Mouse (Mus musculus): ENCODE measurements around the gene Hopx.

Hopx gene
- long read RNA-seq, experiment 1 = 0 reads
- long read RNA-seq, experiment 2 = 0 reads

GRCm38 (mm10) chr5:77114817-77115731 is at the start of gene Hopx:
Gene Hopx, minus strand, starts transcription at chr5:77115121.
- intact Hi-C loops (cut with DNase I) = no loop called here

- intact Hi-C loops (cut with DNase I) = no loop called here
These were observed 48.7 kb upstream of the Hopx start for GRCm38 (mm10) chr5:77163597-77163996.

DNA sequence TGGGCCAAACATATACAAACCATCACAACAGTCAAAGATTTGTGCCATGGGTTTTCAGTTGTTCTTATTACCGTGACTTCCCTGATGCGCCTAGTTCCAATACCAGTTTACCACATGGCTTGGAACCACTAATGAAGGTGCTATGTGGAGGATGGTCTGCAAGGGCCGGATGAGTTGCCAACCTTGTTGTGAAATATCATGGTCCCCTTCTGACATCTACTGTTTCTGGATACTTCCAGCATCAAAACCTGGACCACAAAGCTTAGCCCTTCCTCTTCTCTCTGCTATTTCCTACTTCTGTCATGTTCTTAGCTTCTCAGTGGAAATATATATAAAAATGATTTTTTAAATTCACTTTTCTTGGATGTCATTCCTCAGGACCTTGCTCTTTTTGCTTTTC is 47.6 kb upstream of the Hopx start:
- intact Hi-C loops (cut with DNase I) = no loop called here

DNA sequence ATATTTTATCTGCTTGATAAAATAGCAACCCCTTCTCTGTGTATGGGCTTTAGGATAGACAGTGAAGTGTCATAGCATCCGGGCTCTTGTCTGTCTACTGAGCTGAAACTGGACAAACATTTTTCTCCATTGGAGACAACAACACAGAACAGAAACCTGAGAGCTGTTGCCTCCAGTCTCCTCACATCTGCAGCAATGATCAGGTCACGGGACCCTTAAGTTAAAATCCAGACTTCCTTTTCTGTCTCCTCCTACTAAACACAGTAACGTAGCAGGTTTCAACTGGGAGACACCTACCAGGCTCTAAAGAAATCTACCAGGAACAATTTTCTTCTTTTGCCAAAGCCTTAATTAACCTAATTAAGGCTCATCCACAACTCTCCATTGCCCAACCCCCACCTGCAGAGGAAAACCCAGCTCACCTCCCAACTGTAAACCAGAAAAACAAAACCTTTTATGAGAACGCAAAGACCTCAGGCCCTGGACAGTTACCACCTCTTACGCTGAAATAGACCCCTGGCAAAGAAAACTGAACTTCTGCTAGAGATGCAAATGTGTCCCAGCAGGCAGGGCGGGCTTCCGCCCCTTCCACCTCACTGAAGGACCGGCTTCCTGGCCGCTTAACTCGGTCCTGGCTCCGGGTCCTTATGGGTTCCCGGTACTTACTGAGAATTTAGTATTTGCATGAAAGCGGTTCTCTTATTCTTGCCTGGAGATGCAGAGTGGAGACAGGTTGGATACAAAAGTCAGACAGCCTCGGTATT is 43.0 kb upstream of the Hopx start:
- intact Hi-C loops (cut with DNase I) = no loop called here

GRCm38 (mm10) chr5:77156938-77157337 is 42.0 kb upstream of the Hopx start:
- intact Hi-C loops (cut with DNase I) = no loop called here

- intact Hi-C loops (cut with DNase I) = no loop called here
These were observed 40.6 kb upstream of the Hopx start for GRCm38 (mm10) chr5:77155526-77155925.

- intact Hi-C loops (cut with DNase I) = no loop called here
These were observed 39.9 kb upstream of the Hopx start for GRCm38 (mm10) chr5:77154812-77155211.

DNA sequence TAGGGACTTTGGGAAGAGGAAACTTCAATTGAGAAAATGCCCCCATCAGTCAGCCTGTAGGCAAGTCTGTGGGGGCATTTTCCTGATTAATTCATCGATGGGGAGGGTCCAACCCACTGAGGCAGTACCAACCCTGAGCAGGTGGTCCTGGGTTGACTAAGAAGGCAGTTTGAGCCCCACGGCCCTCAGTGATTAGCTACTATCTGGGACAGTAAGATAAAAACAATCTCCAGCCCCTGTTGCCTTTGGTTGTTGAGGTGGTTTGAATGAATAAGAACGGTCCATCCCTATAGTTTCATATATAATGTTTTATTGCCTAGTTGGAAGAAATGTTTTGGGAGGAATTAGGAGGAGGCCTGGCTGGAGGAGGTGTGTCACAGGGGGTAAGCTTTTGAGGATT is 36.8 kb upstream of the Hopx start:
- intact Hi-C loops (cut with DNase I) = no loop called here

DNA sequence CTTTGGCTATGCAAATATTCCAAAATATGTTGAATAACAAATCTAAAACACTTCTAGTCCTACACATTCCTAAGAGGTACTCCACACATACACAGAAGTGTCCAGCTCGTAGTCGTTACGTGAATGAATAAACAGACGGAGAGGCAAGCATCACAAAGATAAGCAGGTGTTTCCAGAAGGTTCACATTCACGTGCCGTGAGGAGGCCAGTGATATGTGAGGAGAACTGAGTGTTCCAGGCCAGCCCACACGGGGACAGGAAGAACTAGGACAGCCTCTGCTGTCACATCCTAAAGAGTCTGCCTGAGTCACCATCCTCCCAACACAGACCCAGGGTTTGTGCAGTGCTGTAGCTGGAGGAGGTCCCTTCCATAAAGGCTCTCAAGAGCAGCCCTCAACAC is 36.2 kb upstream of the Hopx start:
- intact Hi-C loops (cut with DNase I) = no loop called here

- intact Hi-C loops (cut with DNase I) = no loop called here
These were observed 33.2 kb upstream of the Hopx start for GRCm38 (mm10) chr5:77148021-77148621.

DNA sequence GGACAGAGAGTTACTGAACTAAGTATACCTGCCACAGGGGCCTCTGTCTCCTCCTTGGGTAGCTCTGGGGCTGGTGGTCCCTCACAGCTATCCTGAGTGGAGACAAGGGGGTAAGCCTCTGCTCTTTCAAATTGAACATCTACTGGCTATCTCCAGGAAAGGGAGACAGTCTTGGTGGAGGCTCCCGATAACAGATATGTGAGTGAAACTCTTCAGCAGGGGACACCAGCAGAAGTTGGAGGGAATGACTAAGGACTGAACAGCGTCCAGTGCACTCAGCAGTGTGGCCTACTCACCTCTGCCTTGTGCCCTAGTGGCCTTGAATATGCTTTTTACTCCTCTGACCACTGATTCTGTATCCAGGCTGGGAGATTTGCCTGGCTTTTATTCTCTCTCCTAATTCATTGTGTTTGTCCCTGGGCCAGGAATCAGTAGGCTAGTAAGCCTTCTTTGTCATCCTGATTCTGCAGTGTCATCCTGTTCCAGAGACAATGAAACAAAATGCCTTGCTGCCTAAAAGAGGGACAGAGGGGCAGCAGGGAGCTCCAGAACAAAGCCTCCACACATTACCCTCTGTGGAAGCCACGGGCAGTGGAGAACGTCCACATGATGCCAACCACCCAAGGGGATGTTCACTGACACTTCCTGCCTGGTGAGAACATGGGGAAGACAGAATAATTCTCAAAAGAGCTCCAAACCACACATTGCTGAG is 31.7 kb upstream of the Hopx start:
- intact Hi-C loops (cut with DNase I) = no loop called here

DNA sequence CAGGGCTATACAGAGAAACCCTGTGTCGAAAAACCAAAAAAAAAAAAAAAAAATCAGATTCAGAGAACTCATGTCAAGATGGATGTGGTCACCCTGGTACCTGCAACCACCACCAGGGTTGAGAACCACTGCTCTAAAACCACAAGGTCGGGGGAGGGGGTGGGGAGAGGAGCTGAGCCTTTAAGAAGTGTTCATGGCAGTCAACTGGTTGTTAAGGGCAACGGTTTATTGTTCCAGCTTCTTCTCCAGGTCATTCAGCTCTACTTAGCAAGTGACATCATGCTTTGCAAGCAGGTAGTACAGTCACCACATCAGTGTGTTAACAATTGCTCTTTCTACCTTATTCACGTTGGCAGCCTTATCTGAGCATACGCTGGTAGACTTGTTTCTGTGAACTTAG is 29.7 kb upstream of the Hopx start:
- intact Hi-C loops (cut with DNase I) = no loop called here

- intact Hi-C loops (cut with DNase I) = no loop called here
These were observed 28.2 kb upstream of the Hopx start for GRCm38 (mm10) chr5:77143076-77143475.

- intact Hi-C loops (cut with DNase I) = no loop called here
These were observed 26.4 kb upstream of the Hopx start for GRCm38 (mm10) chr5:77141336-77141735.

GRCm38 (mm10) chr5:77140861-77141260 is 25.9 kb upstream of the Hopx start:
- intact Hi-C loops (cut with DNase I) = no loop called here

- intact Hi-C loops (cut with DNase I) = no loop called here
These were observed 25.2 kb upstream of the Hopx start for GRCm38 (mm10) chr5:77140108-77140507.

DNA sequence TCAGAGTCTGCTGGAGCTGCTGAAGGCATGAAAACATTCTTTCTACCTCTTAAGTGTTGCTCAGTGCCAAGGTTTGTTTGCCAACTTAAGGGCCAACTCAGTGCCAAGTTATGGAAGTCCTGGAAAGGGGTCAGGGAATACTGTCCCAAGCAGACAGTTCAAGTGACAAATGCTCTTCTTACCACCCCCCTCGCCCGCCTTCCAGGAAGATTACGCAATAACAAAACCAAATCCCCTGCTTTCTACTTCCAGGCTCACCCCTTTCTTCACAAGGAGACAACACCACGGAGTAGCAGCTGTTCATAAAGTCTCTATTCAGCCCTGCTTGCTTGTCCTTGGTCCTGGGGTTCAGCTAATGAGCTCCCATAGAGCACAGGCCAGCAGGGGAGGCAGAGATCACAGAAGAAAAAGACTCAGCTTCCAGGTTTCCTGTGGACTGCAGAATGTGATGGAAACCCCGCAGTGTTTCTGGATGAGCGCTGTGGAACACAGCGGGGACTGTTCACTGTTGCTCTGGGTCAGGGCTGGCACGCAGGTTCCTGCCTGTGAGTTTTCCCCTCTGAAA is 22.9 kb upstream of the Hopx start:
- intact Hi-C loops (cut with DNase I) = no loop called here

DNA sequence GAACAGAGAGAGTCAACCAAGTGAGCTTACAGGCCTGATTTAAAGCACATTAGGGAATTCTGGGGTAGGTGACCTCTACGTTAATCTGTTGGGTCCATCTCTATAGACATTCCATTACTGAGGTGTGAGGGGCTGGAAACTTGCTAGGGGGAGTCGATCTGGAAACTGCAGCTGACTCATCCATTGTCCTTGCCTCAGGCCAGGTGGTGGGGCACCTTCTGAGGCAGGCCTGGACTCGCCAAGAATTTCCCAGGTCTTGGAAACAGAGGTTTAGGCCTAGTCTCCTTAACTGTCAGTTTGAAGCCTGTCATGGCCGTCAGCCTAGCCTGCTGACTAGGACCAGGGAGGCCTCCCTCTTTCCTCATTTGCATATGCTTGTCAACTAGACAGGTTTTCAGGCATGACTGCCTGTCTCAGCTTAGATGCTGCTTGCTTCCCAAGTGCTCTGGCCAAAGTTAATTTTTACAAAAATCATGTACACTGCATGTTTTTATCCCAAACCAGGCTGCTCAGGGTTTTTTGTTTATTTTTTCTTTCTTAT is 21.8 kb upstream of the Hopx start:
- intact Hi-C loops (cut with DNase I) = no loop called here

GRCm38 (mm10) chr5:77134961-77135360 is 20.0 kb upstream of the Hopx start:
- intact Hi-C loops (cut with DNase I) = no loop called here

DNA sequence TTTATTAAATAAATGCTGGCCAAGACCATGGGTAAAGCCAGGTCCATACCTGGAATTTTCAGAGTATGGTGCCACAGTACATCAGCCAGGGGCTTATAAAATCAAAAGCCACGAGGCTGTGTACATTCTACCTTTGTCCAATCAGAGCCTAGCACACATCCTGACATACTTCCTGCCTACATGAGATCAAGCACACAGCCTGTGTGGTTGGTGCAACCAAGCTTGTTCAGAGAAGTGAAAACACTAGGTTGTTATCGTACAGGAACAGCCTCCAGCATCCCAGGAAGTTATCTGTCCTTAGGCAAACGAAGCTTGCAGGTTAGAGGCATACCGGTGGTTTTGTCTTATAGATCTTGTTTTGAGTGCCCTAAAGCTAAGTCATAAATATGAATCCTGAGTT is 19.5 kb upstream of the Hopx start:
- intact Hi-C loops (cut with DNase I) = no loop called here

GRCm38 (mm10) chr5:77133960-77134359 is 19.0 kb upstream of the Hopx start:
- intact Hi-C loops (cut with DNase I) = no loop called here

Measured in adrenal gland (tissue).